Mouse (Mus musculus) heart, adult 18-20 months (tissue): ENCODE results near the gene Poc1b. TPM values are rescaled to one million over a fixed set of nuclear protein-coding genes. Genes with fewer than 3 reads are reported as not detected.
"Not testable (repeated sequence)": the region's sequence is repeated elsewhere in the genome, so short reads cannot be mapped to it uniquely, and the experiment has no call there.

ENCODE experiments used
- DNase-seq, 2 experiments: peaks; one replicate each; pipeline ENCODE4 v3.0.0; 2021 to 2022; ENCODE audit warnings: mixed read lengths in 1 of 2
- total RNA-seq, 2 experiments: library from RNA; stranded (reverse); gene quantifications; 2 replicates each; pipeline ENCODE4 v1.2.3; 2021

The Poc1b gene
- total RNA-seq, 2 experiments from 2014 or later: 6.4 to 8.7 TPM

GRCm38 (mm10) chr10:99157697-99158096 is 50.9 kb downstream of the Poc1b start:
- not testable (repeated sequence) for DNase-seq

GRCm38 (mm10) chr10:99161987-99162582 is 55.2 kb downstream of the Poc1b start:
- DNase-seq: peak; percentile 39 to 61

- no peak for DNase-seq
Observed at GRCm38 (mm10) chr10:99163002-99163401, 56.2 kb downstream of the Poc1b start.

- DNase-seq: peak; percentile 42 to 67
Observed at GRCm38 (mm10) chr10:99164871-99165477, 58.1 kb downstream of the Poc1b start.

- DNase-seq: peak; percentile 28 to 42
Observed at GRCm38 (mm10) chr10:99165751-99166282, 59.0 kb downstream of the Poc1b start.

GRCm38 (mm10) chr10:99166392-99166791 is 59.6 kb downstream of the Poc1b start:
- DNase-seq: peak in 1 of 2 experiments; percentile 33

GRCm38 (mm10) chr10:99168404-99168803 is 61.6 kb downstream of the Poc1b start:
- DNase-seq: peak in 1 of 2 experiments; percentile 37

GRCm38 (mm10) chr10:99168840-99169764 is 62.3 kb downstream of the Poc1b start:
- peak; percentile 68 to 76 for DNase-seq

- DNase-seq: peak; percentile 79 to 85
Observed at GRCm38 (mm10) chr10:99169765-99170129, 62.9 kb downstream of the Poc1b start.

GRCm38 (mm10) chr10:99171961-99172497 is 65.2 kb downstream of the Poc1b start:
- peak; percentile 63 to 84 for DNase-seq

GRCm38 (mm10) chr10:99172906-99173507 is 66.2 kb downstream of the Poc1b start:
- no peak for DNase-seq

GRCm38 (mm10) chr10:99176911-99177310 is 70.1 kb downstream of the Poc1b start:
- no peak for DNase-seq

- DNase-seq: no peak
Observed at GRCm38 (mm10) chr10:99178118-99178517, 71.3 kb downstream of the Poc1b start.

- DNase-seq: no peak
Observed at GRCm38 (mm10) chr10:99179122-99179521, 72.3 kb downstream of the Poc1b start.

- DNase-seq: no peak
Observed at GRCm38 (mm10) chr10:99179566-99179965, 72.7 kb downstream of the Poc1b start.

GRCm38 (mm10) chr10:99181497-99181896 is 74.7 kb downstream of the Poc1b start:
- peak in 1 of 2 experiments; percentile 53 for DNase-seq

GRCm38 (mm10) chr10:99182107-99182506 is 75.3 kb downstream of the Poc1b start:
- DNase-seq: peak in 1 of 2 experiments; percentile 52

GRCm38 (mm10) chr10:99188175-99188574 is 81.3 kb downstream of the Poc1b start:
- DNase-seq: no peak

- no peak for DNase-seq
Observed at GRCm38 (mm10) chr10:99188656-99189603, 82.1 kb downstream of the Poc1b start.

GRCm38 (mm10) chr10:99190798-99191197 is 84.0 kb downstream of the Poc1b start:
- peak; percentile 70 to 78 for DNase-seq
